Mouse (Mus musculus) lung, adult 2 months (tissue): ENCODE results near the gene Mpl.

Source experiments
- CTCF ChIP-seq: fragments of 200-500 bp; IDR thresholded peaks from 2 replicates; pipeline ENCODE4 v1.5.1; 2011; ENCODE audit warnings: mild to moderate bottlenecking, low read length, control low read depth; ENCODE audit not compliant: insufficient read depth
- POLR2A ChIP-seq: fragments of 200-500 bp; IDR thresholded peaks from 2 replicates; pipeline ENCODE4 v1.6.1; 2011; ENCODE audit warnings: low read depth, mild to moderate bottlenecking, control low read depth, low read length, borderline replicate concordance; ENCODE audit errors: extremely low read depth

- TF ChIP-seq CTCF: no peak
- TF ChIP-seq POLR2A: no peak
Observed at GRCm38 (mm10) chr4:118402701-118403100, 54.6 kb downstream of the Mpl start.
